Mouse (Mus musculus) forebrain, postnatal 0 days (tissue): ENCODE results near the gene Vopp1. TPM values are rescaled to one million over a fixed set of nuclear protein-coding genes. Genes with fewer than 3 reads are reported as not detected.
A peak's percentile ranks its signal among the peaks of the same experiment; 100 is the strongest.
"Not testable (repeated sequence)": the region's sequence is repeated elsewhere in the genome, so short reads cannot be mapped to it uniquely, and the experiment has no call there.

Experiments
- ATAC-seq: fragments of 200-750 bp; cut with Nextera tagmentation; 2 replicates; pipeline ENCODE4 v1.8.0; 2017; ENCODE audit warnings: mild to moderate bottlenecking, moderate library complexity
- DNase-seq: peaks from one replicate; pipeline ENCODE4 v3.0.0-alpha.2; 2015
- H3K27ac ChIP-seq: fragments of 300-500 bp; sonication (generic); 2 replicates; pipeline ENCODE4 v1.5.1; 2014; ENCODE audit warnings: low read depth, mild to moderate bottlenecking, antibody characterized with exemption, low read length, moderate library complexity, mixed read lengths
- H3K27me3 ChIP-seq: fragments of 300-500 bp; sonication (generic); 2 replicates; pipeline ENCODE4 v1.6.1; 2014; ENCODE audit warnings: mild to moderate bottlenecking, low read length, mixed read lengths; ENCODE audit not compliant: insufficient read depth
- H3K36me3 ChIP-seq: fragments of 300-500 bp; sonication (generic); 2 replicates; pipeline ENCODE4 v1.6.1; 2014; ENCODE audit warnings: mild to moderate bottlenecking, moderate library complexity; ENCODE audit not compliant: insufficient read depth
- H3K4me1 ChIP-seq: fragments of 300-500 bp; sonication (generic); 2 replicates; pipeline ENCODE4 v1.6.1; 2014; ENCODE audit warnings: antibody characterized with exemption; ENCODE audit not compliant: insufficient read depth
- H3K4me2 ChIP-seq: fragments of 300-500 bp; sonication (generic); 2 replicates; pipeline ENCODE4 v1.6.1; 2014; ENCODE audit warnings: low read depth, mild to moderate bottlenecking, moderate library complexity
- H3K4me3 ChIP-seq: fragments of 300-500 bp; sonication (generic); 2 replicates; pipeline ENCODE4 v1.5.1; 2014; ENCODE audit warnings: low read depth, low read length, mixed read lengths
- H3K9ac ChIP-seq: fragments of 300-500 bp; sonication (generic); 2 replicates; pipeline ENCODE4 v1.6.1; 2014; ENCODE audit warnings: mild to moderate bottlenecking
- H3K9me3 ChIP-seq: fragments of 300-500 bp; sonication (generic); 2 replicates; pipeline ENCODE4 v1.6.1; 2016; ENCODE audit warnings: low read length
- CTCF ChIP-seq: sonication (generic); IDR thresholded peaks from 2 replicates; pipeline ENCODE4 v1.5.1; 2016; ENCODE audit warnings: antibody characterized with exemption, control low read depth, low read depth
- WGBS: fragments of 180-500 bp; shearing (Covaris S2); extraction: QIAGEN DNeasy Blood & Tissue Kit; methylation state at CpG from one replicate; pipeline ENCODE4 v1.1.7; 2014; 5-methylcytosine and 5-hydroxymethylcytosine counted together
- polyA plus RNA-seq: library from polyadenylated mRNA; unstranded; fragments of >200 nt; fragmentation: Nextera tagmentation; extraction: Ambion mirVana; gene quantifications from 2 replicates; pipeline ENCODE4 v1.2.1, GENCODE M21; 2015
- total RNA-seq: library from RNA; depleted of rRNA; stranded (reverse); fragments of >200 nt; gene quantifications from 2 replicates; pipeline ENCODE4 v1.2.3, GENCODE M21; 2014; rRNA removed

Vopp1 gene
- total RNA-seq (270 and 331 TPM in 2 replicates), polyA plus RNA-seq (166 and 169 TPM in 2 replicates)

- 1% methylated on average over 81 of the region's 87 CpGs for WGBS
- no peaks in the 10 kb centered on the region for H3K27me3 ChIP-seq
- DNase-seq = peak; percentile 89
- no peaks in the 10 kb centered on the region for H3K9me3 ChIP-seq
- peaks cover 12% of the 10 kb centered on the region; the same call in 1 of the 2 replicates for H3K4me1 ChIP-seq
- TF ChIP-seq CTCF = no peak; the same call in 1 of the 2 replicates
- peak; percentile 86 for ATAC-seq
- peak within 1 kb of the TSS; percentile 96 for H3K27ac ChIP-seq
- H3K4me3 ChIP-seq = peak within 1 kb of the TSS; percentile 90
- H3K36me3 ChIP-seq = no peaks in the 10 kb centered on the region
- H3K4me2 ChIP-seq = peak within 1 kb of the TSS; percentile 67
- peak within 1 kb of the TSS; percentile 98 for H3K9ac ChIP-seq
Measured at GRCm38 (mm10) chr6:57824422-57825258, at the start of gene Vopp1. TSS of gene Vopp1 (minus strand) at chr6:57825159.

- no peaks in the 10 kb centered on the region for H3K27me3 ChIP-seq
- ATAC-seq = peak; percentile 92
- H3K4me2 ChIP-seq = no peak overlapping the region
- H3K9ac ChIP-seq = no peak overlapping the region
- WGBS = 52% methylated on average over 6 of the region's 6 CpGs
- H3K4me3 ChIP-seq = no peak overlapping the region
- no peaks in the 10 kb centered on the region for H3K36me3 ChIP-seq
- H3K4me1 ChIP-seq = no peaks in the 10 kb centered on the region
- no peak overlapping the region for H3K27ac ChIP-seq
- no peaks in the 10 kb centered on the region for H3K9me3 ChIP-seq
- peak; percentile 58 for DNase-seq
- TF ChIP-seq CTCF = peak; percentile 79
Measured at GRCm38 (mm10) chr6:57859043-57860042, 34.4 kb upstream of the Vopp1 start.

- not testable (repeated sequence) for ATAC-seq, H3K27ac ChIP-seq, H3K4me1 ChIP-seq, H3K9me3 ChIP-seq, H3K4me3 ChIP-seq, DNase-seq, H3K27me3 ChIP-seq, H3K4me2 ChIP-seq, H3K9ac ChIP-seq, H3K36me3 ChIP-seq
- WGBS = 87% methylated on average over 5 of the region's 5 CpGs
Measured at GRCm38 (mm10) chr6:57851177-57851576, 26.2 kb upstream of the Vopp1 start.

GRCm38 (mm10) chr6:57850286-57850685 is 25.3 kb upstream of the Vopp1 start, which contains the start of gene Vmn1r21:
TSS of gene Vmn1r21 (minus strand) at chr6:57850343.
- H3K36me3 ChIP-seq = no peaks in the 10 kb centered on the region
- H3K27me3 ChIP-seq = no peaks in the 10 kb centered on the region
- 73% methylated on average over 1 of the region's 1 CpGs for WGBS
- H3K9ac ChIP-seq = no peak within 1 kb of the TSS
- TF ChIP-seq CTCF = no peak
- no peak within 1 kb of the TSS for H3K27ac ChIP-seq
- DNase-seq (no peak), ATAC-seq (no peak)
- no peak within 1 kb of the TSS for H3K4me2 ChIP-seq
- no peaks in the 10 kb centered on the region for H3K4me1 ChIP-seq
- H3K9me3 ChIP-seq = no peaks in the 10 kb centered on the region
- H3K4me3 ChIP-seq = no peak within 1 kb of the TSS

GRCm38 (mm10) chr6:57839693-57840408 is 14.9 kb upstream of the Vopp1 start:
- no peak overlapping the region for H3K27ac ChIP-seq
- 70% methylated on average over 2 of the region's 2 CpGs for WGBS
- TF ChIP-seq CTCF = no peak

GRCm38 (mm10) chr6:57825259-57825715 is 328 bp upstream of the Vopp1 start:
- Histone ChIP-seq H3K4me3 (peak overlapping the region; percentile 90), H3K9ac (peak overlapping the region; percentile 98), H3K27ac (peak overlapping the region; percentile 96), H3K27me3 (no peaks in the 10 kb centered on the region), H3K9me3 (no peaks in the 10 kb centered on the region), H3K4me2 (peak overlapping the region; percentile 67), H3K36me3 (no peaks in the 10 kb centered on the region), H3K4me1 (peaks cover 12% of the 10 kb centered on the region; the same call in 1 of the 2 replicates)
- no peak for ATAC-seq
- 9% methylated on average over 5 of the region's 5 CpGs for WGBS
- no peak for TF ChIP-seq CTCF
- no peak for DNase-seq

More at GRCm38 (mm10) chr6:57839693-57840408, 14.9 kb upstream of the Vopp1 start:
- Histone ChIP-seq H3K9me3 (no peaks in the 10 kb centered on the region), H3K4me3 (no peak overlapping the region), H3K27me3 (no peaks in the 10 kb centered on the region), H3K9ac (no peak overlapping the region), H3K4me1 (no peaks in the 10 kb centered on the region), H3K36me3 (no peaks in the 10 kb centered on the region), H3K4me2 (no peak overlapping the region)
- DNase-seq (peak; percentile 68), ATAC-seq (peak; percentile 42; the same call in 1 of the 2 replicates)
